Mouse (Mus musculus) layer of hippocampus, adult 9-11 months (tissue): Measurements from ENCODE around the gene Npm1.

Source experiments
- DNase-seq: peaks from one replicate; pipeline ENCODE4 v3.0.0; 2022

Npm1 gene

DNA sequence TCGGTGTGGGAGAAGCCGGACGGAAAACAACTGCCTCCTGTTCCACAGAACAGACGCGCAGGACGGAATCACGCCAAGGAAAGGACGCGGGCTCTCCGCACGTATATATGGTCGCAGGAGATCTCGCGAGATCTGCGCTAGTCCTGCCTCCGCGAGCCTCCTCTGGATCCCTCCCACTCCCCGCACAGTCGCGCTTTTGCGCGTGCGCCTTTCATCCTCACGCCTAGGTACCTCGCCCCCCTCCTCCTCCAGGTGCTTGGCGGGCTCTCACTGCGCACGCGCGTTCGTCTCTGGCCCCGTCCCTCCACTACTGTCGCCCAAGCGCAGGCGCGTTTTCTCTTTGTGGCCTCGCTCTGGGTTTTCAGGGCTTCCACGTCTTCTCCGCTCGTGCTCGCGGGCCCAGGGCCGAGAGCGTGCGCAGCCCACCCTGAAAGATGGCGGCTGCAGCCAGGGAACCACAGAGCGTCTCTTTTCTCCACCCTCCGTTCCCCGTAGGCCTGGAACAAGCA lies at the start of gene Npm1:
TSS of gene Npm1 (minus strand) at position 209 of the 509 bp plus-strand sequence.
- DNase-seq: peak; percentile 99

DNA sequence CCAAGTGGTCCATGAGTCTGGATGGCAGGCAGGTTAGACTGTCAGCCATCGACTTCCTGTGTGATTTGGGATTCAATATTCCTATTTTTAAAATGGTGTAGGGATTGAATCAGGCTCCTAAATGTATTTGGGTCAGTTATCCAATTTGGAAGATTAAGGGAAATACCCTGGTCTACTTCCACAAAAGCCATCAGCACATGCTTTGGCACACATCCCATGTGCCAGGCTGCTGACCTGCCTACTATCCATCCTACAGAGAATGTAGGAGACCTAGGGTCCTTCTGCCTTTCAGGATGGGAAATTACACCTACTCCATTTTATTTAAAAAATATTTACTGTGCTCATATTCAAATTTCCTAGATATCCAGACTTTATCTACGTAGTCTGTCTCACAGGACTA lies 44.4 kb upstream of the Npm1 start:
- DNase-seq: no peak

DNA sequence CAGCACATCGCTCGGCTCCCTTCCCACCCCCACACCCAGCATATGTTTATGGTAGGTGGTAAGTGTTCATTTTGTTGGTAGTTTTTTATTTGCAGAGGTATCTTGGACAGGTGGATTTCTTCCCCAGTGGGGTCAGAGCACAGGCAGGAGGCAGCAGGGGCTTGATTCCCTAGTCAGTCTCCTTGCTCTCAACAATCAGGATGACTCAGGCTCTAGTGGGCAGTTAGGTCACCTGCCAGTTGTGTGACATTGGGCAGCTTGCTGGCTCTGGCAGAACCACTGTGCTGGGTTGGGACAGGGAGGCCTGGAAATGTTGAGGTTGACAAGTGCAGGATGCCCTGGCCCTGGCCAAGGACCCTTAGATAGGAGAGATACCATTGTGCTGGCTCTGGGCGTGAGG lies 42.0 kb upstream of the Npm1 start:
- DNase-seq: no peak

DNA sequence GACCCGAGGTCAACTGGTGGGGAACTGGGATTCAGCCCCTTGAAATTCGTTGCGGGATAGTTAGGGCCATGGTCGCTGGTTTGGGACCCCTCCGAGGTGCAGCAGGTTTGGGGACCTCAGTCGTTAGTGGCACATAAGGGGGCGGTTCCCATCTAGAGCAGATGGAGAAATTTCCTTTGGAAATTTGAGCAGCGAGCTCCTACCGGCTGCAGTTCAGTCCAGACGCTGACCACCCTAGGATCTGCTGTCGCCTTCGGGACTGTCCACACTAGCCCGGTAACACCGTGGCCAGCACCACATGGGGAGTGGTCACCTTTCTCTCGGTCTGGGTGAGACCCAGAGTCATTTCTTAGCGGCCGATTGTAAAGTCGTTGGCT lies 41.3 kb upstream of the Npm1 start:
- no peak for DNase-seq

DNA sequence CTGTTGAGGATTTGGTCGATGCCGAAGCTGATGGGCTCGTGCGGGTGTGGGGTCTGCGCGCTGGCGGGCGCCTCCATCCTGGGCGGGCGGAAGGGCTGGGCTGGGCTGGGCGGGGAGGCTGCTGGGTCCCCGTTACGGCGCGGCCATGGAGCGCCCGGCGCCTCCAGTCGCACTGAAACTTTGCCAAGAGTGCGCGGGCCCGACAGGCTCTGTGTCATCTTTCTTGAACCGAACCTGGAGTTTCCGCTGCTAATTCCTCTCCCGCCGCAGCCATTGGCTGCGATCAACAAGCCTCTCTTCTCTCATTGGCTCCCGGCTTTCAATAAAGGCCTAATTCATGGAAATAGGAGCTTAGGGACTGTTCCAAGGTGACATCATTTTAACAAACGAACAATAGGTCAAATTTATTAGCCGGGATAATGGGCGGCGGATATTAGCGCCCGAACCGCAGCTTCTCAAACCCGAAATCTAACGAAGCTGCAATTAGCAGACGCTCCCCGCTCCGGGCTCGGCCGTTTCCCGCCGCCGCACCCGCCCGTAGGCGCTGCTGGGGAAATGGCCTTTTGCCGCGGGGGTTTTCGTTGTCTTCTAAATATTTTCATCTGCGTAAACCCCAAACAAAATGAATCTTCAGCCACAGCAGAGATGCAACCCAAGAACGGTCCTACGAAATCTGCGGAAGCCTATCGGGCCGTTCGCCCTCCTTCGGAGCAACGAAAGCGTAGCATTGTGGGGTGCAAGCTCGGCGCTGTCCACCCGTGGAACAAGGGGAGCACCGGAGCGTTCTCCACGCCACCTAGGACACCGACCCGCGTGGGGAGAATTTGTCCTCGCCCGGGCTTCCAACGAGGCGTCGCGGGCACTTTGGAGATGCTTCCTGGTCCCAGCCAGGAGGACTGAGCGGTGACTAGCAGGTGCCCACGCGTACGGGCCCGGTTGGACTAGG lies 40.6 kb upstream of the Npm1 start, which contains the start of gene Tlx3:
TSS of gene Tlx3 (minus strand) at position 207 of the 946 bp plus-strand sequence.
- DNase-seq: no peak

DNA sequence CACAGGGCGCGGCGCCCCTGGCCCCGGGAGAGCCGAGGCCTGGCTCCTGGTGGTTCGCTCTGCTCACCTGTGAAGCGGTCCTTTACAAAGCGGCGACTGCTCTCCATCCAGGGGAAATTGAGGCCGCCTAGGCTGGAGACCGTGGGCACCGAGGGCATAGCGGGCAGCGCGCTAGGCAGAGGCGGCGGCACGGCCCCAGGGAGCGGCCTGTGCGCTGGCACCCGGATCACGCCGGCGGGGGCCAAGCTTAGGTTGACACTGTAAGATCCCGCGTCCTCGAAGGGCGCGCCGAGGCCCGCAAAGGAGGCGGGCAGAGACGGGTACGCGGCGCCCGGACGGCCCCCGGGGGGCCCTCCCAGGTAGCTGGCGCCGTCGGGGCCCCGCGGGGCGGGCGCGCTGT lies 40.0 kb upstream of the Npm1 start:
- no peak for DNase-seq

DNA sequence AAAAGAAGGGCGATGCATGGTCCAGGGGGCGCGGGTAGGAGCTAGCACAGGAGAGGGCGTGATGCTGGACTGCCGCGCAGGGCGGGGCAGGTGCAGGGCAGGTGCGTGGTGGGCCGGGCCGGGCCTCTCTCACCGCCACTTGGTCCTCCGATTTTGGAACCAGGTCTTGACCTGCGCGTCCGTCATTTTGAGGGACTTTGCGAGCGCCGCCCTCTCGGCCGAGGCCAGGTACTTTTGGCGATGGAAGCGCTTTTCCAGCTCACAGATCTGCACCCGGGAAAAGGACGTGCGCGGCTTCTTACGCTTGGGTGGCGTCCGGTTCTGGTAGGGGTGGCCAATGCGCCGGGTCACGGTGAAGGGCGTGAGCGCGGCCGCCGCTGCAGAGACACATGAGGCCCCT lies 39.3 kb upstream of the Npm1 start:
- DNase-seq: no peak

DNA sequence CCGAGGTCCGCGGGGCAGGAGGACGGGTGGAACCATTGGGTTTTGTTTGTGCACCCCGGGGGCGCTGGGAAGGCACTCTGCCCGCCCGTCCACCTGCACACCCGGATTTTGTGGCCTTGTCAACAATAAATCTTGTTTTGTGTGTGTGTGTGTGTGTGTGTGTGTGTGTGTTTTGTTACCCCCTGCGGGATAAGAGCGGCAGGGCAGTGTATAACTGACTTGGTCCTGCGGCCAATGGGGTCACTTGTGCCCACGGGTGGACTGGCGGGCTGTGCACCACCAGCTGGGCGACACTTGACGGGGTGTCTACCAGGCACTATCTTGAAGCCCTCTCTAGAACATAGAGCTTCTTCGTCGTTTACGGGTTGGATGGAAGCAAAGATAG lies 38.6 kb upstream of the Npm1 start:
- DNase-seq: no peak

DNA sequence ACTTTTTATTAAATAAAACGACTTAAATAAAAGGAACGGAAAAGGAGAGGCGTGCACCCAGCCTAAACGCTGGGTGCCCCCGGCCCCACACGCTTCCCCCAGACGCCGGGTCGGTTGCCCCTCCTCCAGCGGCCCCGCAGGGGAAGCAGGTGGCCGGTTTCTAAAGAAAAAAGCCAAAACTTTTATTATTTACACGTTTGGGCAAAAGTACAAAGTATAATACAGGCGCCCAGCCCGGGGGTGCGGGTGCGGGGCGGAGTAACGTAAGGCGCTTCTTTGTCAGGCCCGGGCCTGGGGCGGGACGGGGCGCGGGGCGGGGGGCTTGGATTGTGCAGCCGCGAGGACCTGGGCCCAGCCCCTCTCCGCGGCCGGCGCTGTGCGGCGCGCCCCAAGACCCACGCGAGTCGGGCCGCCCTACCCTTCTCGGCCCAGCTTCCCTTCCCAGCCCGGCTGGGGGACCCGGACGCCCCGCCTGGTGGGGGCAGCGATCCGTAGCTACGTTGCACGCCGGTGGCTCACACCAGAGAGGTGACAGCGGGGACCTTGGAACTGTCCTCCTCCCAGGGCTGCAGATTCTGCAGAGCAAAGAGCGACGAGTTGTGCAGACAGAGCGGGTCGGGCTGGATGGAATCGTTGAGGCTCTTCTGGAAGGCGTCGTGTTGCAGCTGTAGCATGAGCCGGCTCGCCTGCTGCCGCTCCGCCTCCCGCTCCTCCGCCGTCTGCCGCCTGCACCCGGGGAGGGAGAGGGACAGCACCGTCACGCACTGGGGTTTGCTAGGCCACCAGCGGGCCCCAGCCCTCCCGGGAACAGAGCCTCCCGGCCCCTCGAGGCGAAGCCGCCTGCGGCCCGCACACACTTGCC lies 38.0 kb upstream of the Npm1 start:
- DNase-seq: no peak

DNA sequence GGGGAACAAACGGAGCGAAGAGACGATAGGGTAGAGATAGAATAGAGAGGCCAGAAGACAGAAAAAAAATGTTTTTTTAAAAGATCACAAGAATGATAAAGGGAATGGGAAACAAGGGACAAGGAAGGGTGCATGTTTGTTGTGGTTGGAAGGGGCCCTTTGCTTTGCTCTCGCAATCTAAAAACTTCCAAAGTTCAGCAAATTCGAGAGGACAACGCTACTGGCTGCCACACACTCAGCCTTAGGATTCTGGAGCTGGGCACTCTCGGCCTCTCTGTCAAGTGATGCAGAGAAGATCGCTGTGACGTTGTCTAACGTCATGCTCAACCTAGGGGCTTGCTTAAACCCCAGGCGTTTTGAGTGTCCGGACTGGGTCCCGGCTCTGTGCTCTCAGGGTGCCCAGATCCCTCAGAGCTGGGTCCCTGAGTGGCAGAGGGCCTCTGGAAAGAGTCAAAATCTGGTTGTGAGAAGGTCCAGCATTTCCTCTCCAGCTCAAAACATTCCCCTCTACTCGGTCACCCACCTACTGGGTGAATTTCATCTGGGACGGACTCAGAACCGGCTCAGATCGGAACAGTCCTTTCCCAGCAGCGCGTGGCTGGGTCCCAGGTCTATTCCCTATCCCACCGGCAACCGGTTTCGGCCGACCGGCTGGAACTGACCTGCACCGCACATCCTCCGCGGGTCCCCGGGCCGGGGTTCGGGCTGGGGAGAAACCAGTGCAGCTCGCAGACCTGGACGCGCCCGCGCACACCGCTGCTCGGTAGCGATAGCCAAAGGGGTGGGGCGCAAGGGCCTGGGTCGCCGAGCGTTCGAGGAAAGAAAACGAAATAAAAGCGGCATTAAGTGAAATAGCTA lies 37.1 kb upstream of the Npm1 start:
- DNase-seq: no peak

DNA sequence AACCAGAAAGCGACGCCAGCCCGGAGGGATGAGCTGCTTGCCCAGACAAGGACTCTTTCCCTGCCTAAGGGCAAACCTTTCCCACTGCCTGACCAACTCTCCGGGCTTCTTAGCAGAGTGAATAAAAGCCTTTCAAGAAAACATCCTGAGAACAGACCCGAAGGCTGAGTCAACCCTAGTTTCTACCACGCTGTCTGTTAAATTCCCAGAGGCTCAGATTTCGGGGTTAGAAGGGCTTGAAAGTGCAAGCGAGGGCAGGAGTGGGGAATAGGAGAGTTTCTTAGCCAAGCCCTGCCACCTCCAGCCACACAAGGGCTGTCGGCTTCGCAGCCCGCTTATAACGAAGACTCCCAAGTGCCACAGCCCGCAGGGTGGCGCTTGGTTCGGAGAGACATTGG lies 36.1 kb upstream of the Npm1 start:
- DNase-seq: no peak

DNA sequence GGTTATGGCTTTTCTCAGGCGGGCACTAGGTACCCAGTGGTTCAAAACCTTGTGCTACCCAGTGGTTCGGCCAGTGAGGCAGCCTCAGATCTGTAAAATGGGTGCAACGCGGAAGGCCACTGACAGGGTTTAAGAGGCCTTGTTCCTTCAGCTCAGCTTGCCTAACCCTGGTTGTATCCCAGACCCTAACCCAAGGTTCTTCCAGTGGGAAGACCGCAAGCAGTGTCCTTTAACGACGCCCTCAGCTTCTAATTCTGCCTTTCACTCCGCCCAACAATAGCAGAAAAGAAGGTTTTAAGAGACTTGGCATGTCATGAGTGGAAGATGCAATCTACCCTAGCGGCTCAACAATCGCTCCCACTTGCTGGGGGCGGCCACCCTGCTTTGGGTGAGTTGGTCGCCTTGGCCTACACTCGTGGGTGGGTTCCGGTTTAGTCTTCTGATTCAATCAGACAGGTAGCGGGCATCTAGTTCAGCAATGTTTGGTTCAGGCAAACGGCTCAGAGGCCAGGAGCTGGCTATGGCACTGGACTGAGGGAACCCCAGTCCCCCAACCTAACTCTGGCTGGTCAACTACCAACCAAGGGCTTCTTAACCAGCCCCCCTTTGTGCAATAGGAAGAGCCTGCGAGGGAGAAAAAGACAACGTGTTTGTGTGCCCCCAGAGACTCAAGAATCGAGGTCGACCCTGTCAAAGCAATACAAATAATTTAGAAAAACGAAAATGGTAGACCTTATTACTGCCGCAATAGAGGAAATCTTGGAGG lies 35.5 kb upstream of the Npm1 start:
- DNase-seq: no peak

DNA sequence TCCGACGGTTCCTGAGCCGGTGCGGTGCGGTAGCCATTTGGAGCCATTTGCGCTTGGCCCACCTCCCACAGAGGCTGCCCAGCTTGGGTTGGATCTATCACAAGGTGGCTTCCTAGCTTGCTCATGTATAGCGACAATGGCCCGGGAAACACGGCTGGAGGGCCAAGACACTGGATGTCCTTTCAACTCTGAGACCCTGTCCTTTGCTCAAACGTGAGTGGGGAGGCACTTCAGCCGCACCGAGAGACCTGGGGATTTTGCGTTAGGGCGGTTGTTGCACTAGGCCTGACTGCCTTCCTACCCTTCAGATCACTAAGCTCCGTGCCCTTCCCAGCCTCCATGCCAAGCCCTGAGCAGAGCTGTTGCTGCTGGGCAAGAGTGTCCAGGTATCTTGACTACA lies 34.7 kb upstream of the Npm1 start:
- DNase-seq: no peak

DNA sequence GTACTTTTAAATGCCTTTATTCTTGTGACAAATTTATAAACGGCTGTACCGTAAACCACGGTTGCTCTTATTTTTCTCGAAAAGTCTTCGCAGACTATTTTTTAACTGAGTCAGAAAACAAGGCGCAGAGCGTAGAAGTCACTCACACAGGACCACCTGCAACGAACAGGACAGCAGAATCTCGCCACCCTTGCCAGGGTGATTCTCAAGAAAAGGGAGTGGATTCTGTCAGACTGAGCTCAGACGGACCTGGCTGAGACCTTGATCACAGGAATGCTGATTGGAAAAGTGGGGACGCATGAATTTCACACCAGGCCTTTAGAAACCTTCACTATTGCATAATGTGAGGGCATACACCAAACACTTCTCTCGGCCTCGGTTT lies 34.1 kb upstream of the Npm1 start:
- DNase-seq: no peak

DNA sequence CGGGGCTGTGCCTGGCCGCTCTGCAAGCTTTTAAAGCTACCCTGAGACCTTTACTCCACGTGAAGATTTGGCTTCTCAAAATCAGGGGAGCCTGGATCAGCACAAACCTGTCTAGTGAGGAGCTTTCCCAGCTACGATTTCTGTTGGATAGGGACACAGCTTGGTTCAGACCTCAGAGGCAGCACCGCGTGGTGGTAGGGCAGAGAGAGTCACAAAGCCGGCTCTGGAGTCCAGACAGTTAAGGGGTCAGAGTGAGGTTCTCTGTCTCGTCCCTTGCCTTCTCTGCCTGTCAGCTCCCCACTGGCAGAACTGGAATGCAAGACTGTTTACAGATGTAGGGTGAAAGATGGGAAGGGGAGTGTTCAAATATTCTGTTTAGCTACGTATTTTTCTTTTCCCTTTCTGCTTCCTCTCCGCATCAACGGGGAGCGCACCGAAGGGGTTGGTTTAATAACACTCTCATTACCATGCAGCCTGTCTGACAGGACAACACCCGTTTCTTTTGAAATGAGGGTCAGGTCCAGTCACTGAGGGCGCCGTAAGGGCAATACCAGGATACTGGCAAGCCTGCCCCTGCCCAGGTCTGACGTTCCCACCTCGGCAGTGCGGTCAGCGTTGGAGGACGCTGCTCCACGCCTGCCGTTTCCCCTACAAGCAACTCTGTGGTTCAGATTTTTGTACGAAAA lies 33.6 kb upstream of the Npm1 start:
- no peak for DNase-seq

DNA sequence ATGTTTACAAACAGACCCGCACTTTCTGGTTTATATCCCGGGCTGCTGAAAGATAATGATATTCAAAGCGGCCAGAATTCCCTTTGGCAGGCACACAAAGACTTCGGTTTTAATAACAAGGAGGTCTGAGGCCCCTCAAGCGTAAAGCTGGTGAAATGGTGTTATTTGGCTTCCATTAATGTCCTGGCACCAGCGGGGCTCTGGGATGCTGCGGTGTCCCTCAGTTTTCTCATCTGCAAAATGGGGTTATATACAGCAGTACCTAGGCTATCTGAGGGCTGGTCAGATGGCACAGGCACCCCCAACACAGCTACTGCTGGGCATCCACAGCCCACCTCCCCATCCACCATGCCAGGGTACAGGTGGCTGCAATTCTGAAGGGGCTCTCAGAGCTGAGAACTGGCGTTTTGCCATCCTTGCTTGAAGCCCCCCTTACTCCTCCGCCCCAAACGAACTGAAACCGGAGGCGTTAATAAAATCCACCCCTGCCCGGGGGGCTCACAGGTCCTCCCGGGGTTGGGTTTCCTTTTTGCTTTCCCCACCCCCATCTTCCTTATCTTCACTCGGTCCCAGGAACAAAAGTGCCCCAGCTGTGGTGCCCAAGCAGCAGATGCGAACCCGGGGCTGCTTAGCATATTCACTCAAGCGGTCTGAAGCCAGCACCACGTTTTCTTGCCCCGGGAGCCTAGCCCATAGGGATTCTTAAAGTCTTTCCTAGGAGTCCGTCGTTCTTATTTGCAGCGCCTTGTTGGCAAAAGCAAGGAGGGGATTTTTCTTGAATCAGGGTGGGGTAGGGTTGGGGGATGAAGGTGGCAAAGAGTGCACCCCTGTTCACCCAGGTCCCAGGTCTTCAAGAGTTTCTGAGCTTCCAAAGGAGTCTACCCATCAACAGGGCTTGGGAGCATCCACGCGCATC lies 32.8 kb upstream of the Npm1 start:
- DNase-seq: no peak

DNA sequence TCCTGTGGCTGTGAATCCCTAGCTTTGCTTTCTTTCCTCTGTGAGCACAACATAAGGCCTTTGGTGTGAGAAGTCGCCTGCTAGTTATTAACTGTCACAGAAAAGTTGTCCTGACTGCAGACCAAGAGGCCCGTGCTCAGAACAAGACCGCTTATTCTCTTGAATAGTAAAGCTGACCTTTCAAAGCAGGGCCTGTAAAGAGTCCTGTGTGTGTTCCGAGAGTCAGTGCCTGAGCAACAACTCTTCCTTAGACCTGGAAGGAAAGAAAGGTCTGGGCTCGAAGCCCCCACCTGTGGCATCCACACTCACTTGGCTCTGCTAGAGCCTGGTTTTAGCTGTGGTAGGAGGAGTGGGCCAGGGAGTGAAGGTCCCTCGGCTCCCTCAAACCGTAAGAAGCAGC lies 32.1 kb upstream of the Npm1 start:
- no peak for DNase-seq

DNA sequence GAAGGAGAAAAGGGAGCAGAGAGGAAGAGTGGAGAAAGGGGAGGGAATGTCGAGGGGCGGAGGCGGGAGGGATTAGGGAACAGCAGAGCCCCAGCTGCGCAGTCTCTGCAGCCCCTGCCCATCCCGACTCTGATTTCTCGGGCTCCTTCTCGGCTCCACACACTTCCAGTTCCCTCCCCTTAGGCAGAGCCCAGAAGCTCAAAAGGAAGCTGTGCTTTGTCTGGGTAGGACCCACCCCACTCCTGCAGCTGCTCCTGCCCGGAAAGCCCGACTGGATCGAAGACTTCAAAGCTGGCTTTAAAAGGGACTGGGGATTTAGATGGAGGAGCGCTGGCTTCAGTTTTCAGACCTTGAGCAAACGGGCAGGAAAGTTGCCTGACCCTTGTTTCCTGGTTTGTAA lies 30.7 kb upstream of the Npm1 start:
- no peak for DNase-seq

DNA sequence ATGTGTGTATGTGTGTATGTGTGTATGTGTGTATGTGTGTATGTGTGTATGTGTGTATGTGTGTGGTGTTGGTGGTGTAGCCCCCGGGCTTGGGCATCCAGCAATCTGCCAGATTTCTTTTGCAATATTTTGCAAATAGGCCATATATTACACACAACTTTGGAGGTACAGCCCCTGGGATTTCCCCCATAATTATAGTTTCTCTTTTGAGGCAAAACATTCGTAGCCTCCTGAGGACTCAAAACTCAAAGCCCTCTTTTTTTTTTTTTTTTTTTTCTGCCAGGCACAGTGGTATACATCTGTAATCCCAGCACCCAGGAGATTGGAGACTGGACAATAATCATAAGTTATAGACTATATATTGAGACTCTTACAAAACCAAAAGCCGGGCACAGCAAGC lies 18.8 kb upstream of the Npm1 start:
- no peak for DNase-seq

DNA sequence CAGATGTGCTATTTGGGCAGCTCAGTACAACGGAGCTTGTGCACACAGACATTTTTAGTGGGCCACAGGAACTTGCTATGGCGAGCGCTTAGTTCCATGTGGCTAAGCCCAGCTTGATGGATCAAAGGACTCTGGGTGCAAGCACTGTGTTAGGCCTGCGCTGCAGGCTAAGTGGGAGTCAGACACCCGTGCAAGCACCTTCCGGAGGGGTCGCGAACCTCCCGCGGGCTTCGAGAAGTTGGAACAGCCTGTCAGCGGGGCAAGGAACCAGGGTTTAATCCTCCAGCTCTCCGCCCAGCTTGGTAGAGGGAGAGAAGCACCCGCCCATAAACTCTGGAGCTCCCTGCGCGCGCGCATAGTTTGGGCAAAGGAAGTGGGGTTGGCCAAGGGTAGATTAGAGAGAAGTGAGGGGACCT lies 17.7 kb upstream of the Npm1 start:
- no peak for DNase-seq
